Mouse (Mus musculus): ENCODE results near the gene Bcan. TPM values are rescaled to one million over a fixed set of nuclear protein-coding genes. Genes with fewer than 3 reads are reported as not detected.
A peak's percentile ranks its signal among the peaks of the same experiment; 100 is the strongest.

The Bcan gene
- polyA plus RNA-seq, 1 experiment = 0.61 TPM

GRCm38 (mm10) chr3:87984094-87984493 lies 15.9 kb downstream of the Bcan start:
- H3K4me1 ChIP-seq (ENCODE audit: control insufficient read depth, insufficient read depth, low read length) = peaks cover 19% of the 10 kb centered on the region
- H3K4me3 ChIP-seq (ENCODE audit: insufficient read depth, low read length) = no peak overlapping the region
- no peak for TF ChIP-seq POLR2A (IDR thresholded peaks at IDR 0.05; ENCODE audit: low read depth, low read length)
- no peak for TF ChIP-seq CTCF (IDR thresholded peaks at IDR 0.05; ENCODE audit: borderline replicate concordance, insufficient read depth, low read length)
- H3K27ac ChIP-seq (ENCODE audit: insufficient read depth, low read length) = no peak overlapping the region

- TF ChIP-seq CTCF (IDR thresholded peaks at IDR 0.05; ENCODE audit: borderline replicate concordance, insufficient read depth, low read length) (no peak), POLR2A (IDR thresholded peaks at IDR 0.05; ENCODE audit: low read depth, low read length) (no peak)
- Histone ChIP-seq H3K4me1 (ENCODE audit: control insufficient read depth, insufficient read depth, low read length) (peaks cover 19% of the 10 kb centered on the region), H3K4me3 (ENCODE audit: insufficient read depth, low read length) (no peak overlapping the region)
Observed at GRCm38 (mm10) chr3:87983627-87984026, 16.4 kb downstream of the Bcan start.

GRCm38 (mm10) chr3:87982836-87983601 lies 17.0 kb downstream of the Bcan start:
- H3K27ac ChIP-seq (ENCODE audit: insufficient read depth, low read length) = peak overlapping the region; percentile 62
- H3K4me1 ChIP-seq (ENCODE audit: control insufficient read depth, insufficient read depth, low read length) = peaks cover 19% of the 10 kb centered on the region
- H3K4me3 ChIP-seq (ENCODE audit: insufficient read depth, low read length) = no peak overlapping the region
- TF ChIP-seq POLR2A (IDR thresholded peaks at IDR 0.05; ENCODE audit: low read depth, low read length) = no peak
- TF ChIP-seq CTCF (IDR thresholded peaks at IDR 0.05; ENCODE audit: borderline replicate concordance, insufficient read depth, low read length) = no peak

More at GRCm38 (mm10) chr3:87983627-87984026, 16.4 kb downstream of the Bcan start:
- H3K27ac ChIP-seq (ENCODE audit: insufficient read depth, low read length) = no peak overlapping the region

DNA sequence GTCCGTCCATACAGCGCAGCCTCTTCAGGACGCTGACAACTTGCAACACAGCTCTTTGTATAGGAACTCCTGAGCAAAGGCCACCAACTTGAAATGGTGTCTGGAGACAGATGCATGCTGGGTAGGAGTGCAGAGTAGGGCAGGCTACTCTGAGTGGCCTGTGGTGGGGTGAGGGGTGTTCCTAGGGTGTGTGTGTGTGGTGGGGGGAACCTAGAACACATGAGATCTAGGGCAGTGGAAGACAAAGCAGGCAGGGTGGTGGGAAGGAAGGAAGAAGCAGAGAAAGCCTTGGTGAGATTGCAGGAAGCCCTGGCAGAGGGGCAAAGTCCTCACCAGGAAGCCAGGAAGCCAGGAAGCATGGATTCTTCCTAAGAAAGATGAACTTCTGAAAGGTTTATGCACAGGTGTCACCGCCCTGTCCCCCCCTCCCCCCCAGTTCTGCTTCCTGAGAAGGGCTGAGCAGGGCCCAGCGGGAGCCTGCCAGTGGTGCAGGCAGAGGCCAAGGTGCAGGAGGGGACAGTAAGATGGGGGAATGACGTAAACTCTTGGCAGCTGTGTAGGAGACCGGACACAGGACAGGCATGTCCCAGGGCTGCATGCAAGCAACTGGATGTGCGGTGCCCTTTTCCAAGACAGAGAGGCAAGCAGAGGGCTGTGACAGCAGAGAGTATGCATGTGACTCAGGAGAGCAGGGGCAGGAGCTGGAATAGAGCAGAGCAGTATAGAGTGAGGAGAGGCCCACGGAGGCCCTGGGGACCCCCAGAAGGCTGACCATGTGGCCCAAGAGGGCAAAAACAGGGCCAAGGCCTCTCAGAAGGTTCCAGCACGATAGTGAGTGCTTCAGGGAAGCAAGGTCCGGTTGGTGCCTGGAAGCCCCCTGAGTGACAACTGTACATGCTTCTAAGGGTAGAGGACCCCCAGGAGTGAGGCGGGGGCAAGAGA lies 17.9 kb downstream of the Bcan start:
- Histone ChIP-seq H3K4me3 (ENCODE audit: insufficient read depth, low read length) (no peak overlapping the region), H3K4me1 (ENCODE audit: control insufficient read depth, insufficient read depth, low read length) (peaks cover 19% of the 10 kb centered on the region)
- TF ChIP-seq CTCF (IDR thresholded peaks at IDR 0.05; ENCODE audit: borderline replicate concordance, insufficient read depth, low read length) (no peak), POLR2A (IDR thresholded peaks at IDR 0.05; ENCODE audit: low read depth, low read length) (no peak)

GRCm38 (mm10) chr3:87981214-87981760 lies 18.7 kb downstream of the Bcan start:
- Histone ChIP-seq H3K4me1 (ENCODE audit: control insufficient read depth, insufficient read depth, low read length) (peaks cover 19% of the 10 kb centered on the region), H3K4me3 (ENCODE audit: insufficient read depth, low read length) (no peak overlapping the region), H3K27ac (ENCODE audit: insufficient read depth, low read length) (no peak overlapping the region)
- TF ChIP-seq CTCF (IDR thresholded peaks at IDR 0.05; ENCODE audit: borderline replicate concordance, insufficient read depth, low read length) (no peak), POLR2A (IDR thresholded peaks at IDR 0.05; ENCODE audit: low read depth, low read length) (no peak)

More for the DNA sequence above, 17.9 kb downstream of the Bcan start:
- H3K27ac ChIP-seq (ENCODE audit: insufficient read depth, low read length) = peak overlapping the region; percentile 62

- Histone ChIP-seq H3K4me1 (ENCODE audit: control insufficient read depth, insufficient read depth, low read length) (peaks cover 19% of the 10 kb centered on the region), H3K27ac (ENCODE audit: insufficient read depth, low read length) (no peak overlapping the region), H3K4me3 (ENCODE audit: insufficient read depth, low read length) (no peak overlapping the region)
- TF ChIP-seq CTCF (IDR thresholded peaks at IDR 0.05; ENCODE audit: borderline replicate concordance, insufficient read depth, low read length) = no peak
- no peak for TF ChIP-seq POLR2A (IDR thresholded peaks at IDR 0.05; ENCODE audit: low read depth, low read length)
Observed at GRCm38 (mm10) chr3:87980728-87981127, 19.3 kb downstream of the Bcan start.

- TF ChIP-seq CTCF (IDR thresholded peaks at IDR 0.05; ENCODE audit: borderline replicate concordance, insufficient read depth, low read length) (no peak), POLR2A (IDR thresholded peaks at IDR 0.05; ENCODE audit: low read depth, low read length) (no peak)
Observed at GRCm38 (mm10) chr3:87980085-87980484, 19.9 kb downstream of the Bcan start.

GRCm38 (mm10) chr3:87979493-87979892 lies 20.5 kb downstream of the Bcan start:
- TF ChIP-seq POLR2A (IDR thresholded peaks at IDR 0.05; ENCODE audit: low read depth, low read length) = no peak
- no peak for TF ChIP-seq CTCF (IDR thresholded peaks at IDR 0.05; ENCODE audit: borderline replicate concordance, insufficient read depth, low read length)
- H3K4me1 ChIP-seq (ENCODE audit: control insufficient read depth, insufficient read depth, low read length) = peaks cover 18% of the 10 kb centered on the region; the same call in 1 of the 2 replicates

More at GRCm38 (mm10) chr3:87980085-87980484, 19.9 kb downstream of the Bcan start:
- Histone ChIP-seq H3K4me3 (ENCODE audit: insufficient read depth, low read length) (no peak overlapping the region), H3K27ac (ENCODE audit: insufficient read depth, low read length) (no peak overlapping the region), H3K4me1 (ENCODE audit: control insufficient read depth, insufficient read depth, low read length) (peaks cover 15% of the 10 kb centered on the region; the same call in 1 of the 2 replicates)

DNA sequence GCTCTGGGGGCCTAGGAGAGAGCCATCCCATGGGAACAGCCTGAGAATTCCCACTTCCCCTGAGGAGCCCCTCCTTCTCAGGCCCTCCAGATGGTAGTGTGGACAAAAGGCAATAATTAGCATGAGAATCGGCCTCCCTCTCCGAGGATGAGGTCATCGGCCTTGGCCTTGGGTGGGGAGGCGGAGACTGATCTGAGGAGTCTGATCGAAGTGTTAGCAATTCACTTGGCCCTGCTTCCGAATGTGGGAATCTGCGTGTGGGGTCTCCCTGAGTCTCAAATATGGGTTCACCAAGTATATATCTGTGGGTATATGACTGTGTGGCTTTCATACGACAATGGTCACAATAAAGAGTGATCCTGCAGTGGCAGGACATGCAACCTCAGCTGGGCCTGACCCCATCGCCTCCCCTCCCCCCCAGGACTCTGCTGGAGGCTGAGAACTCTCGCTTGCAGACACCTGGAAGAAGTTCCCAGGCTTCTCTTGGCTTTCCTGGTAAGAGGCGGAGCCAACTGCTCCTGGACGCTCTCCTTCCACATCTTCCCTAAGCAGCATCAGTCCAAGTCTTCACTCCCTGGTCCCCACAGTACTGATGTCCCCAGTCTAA lies 25.5 kb downstream of the Bcan start:
- Histone ChIP-seq H3K4me1 (ENCODE audit: control insufficient read depth, insufficient read depth, low read length) (peaks cover 13% of the 10 kb centered on the region), H3K4me3 (ENCODE audit: insufficient read depth, low read length) (peak overlapping the region; percentile 77; the same call in 1 of the 2 replicates), H3K27ac (ENCODE audit: insufficient read depth, low read length) (no peak overlapping the region)
- no peak for TF ChIP-seq CTCF (IDR thresholded peaks at IDR 0.05; ENCODE audit: borderline replicate concordance, insufficient read depth, low read length)
- no peak for TF ChIP-seq POLR2A (IDR thresholded peaks at IDR 0.05; ENCODE audit: low read depth, low read length)

More at GRCm38 (mm10) chr3:87979493-87979892, 20.5 kb downstream of the Bcan start:
- H3K4me3 ChIP-seq (ENCODE audit: insufficient read depth, low read length) = no peak overlapping the region
- H3K27ac ChIP-seq (ENCODE audit: insufficient read depth, low read length) = no peak overlapping the region

Data from embryonic fibroblast, embryonic 13.5 days (primary cell).